Mouse (Mus musculus): ENCODE results near the gene Gapvd1.
A peak's percentile ranks its signal among the peaks of the same experiment; 100 is the strongest.

Gapvd1 gene

GRCm38 (mm10) chr2:34708675-34709074, 46.4 kb downstream of the Gapvd1 start:
- DNase-seq (ENCODE audit: low read depth, low spot score): no peak
- Histone ChIP-seq H3K27me3 (ENCODE audit: control insufficient read depth, insufficient read depth, low read length, poor library complexity, severe bottlenecking) (no peaks in the 10 kb centered on the region), H3K36me3 (ENCODE audit: control insufficient read depth, insufficient read depth, low read length, poor library complexity, severe bottlenecking) (peaks cover 13% of the 10 kb centered on the region)

- H3K36me3 ChIP-seq (ENCODE audit: control insufficient read depth, insufficient read depth, low read length, poor library complexity, severe bottlenecking): peaks cover 5% of the 10 kb centered on the region
- no peaks in the 10 kb centered on the region for H3K27me3 ChIP-seq (ENCODE audit: control insufficient read depth, insufficient read depth, low read length, poor library complexity, severe bottlenecking)
- no peak for DNase-seq (ENCODE audit: low read depth, low spot score)
These were observed 58.4 kb downstream of the Gapvd1 start for GRCm38 (mm10) chr2:34696592-34696991.

DNA sequence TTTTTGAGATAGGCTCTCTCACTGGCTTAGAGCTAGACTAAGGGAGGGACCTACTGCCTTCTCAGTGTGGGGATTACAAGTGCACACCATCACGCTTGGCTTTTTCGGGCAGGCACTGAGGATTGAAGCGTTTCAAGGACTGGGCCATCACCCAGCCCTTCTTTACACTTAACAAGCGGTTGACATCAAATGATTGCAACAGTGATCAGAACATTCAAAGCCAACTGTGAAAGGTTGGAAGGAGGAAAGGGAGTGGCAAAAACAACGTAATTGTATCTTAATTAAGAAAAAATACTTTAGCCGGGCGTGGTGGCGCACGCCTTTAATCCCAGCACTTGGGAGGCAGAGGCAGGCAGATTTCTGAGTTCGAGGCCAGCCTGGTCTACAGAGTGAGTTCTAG, 62.2 kb downstream of the Gapvd1 start:
- DNase-seq (ENCODE audit: low read depth, low spot score): no peak
- Histone ChIP-seq H3K36me3 (ENCODE audit: control insufficient read depth, insufficient read depth, low read length, poor library complexity, severe bottlenecking) (peaks cover 15% of the 10 kb centered on the region), H3K27me3 (ENCODE audit: control insufficient read depth, insufficient read depth, low read length, poor library complexity, severe bottlenecking) (no peaks in the 10 kb centered on the region)

DNA sequence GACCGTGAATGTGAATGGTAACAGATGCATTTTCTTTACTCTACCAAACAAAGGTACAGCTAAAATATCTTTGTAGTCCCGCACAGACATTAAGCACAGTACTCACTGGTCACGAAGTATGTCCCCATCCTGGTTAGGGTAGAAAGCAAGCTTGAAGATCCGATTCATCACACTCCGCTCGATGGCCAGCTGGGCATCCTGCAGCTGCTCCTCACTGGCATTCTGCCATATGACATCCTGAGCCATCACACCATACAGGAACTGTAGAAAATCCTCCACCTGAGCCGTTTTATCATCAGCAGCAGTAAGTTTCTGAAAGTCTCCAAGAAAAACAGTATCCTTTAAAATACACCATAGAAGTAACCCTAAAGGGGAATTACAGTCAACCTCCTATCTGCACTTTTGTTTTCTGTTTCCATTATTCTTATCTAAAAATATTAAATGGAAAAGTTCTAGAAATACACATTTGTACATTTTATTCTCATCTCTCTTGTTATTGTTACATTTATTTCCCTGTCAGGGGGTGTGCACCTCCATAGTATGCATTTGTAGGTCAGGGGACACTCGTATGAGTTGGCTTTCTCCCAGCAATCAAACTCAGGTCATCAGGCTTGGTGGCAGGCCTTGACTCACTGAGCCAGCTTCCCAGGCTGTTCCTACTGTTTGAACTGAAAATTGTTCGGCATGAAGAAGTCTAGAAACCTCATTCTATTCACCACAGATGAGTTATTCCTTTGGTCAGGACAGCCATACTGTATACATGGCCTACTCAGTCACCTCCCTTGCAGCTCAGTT, 70.8 kb downstream of the Gapvd1 start:
- Histone ChIP-seq H3K36me3 (ENCODE audit: control insufficient read depth, insufficient read depth, low read length, poor library complexity, severe bottlenecking) (peaks cover 18% of the 10 kb centered on the region), H3K27me3 (ENCODE audit: control insufficient read depth, insufficient read depth, low read length, poor library complexity, severe bottlenecking) (no peaks in the 10 kb centered on the region)
- no peak for DNase-seq (ENCODE audit: low read depth, low spot score)

DNA sequence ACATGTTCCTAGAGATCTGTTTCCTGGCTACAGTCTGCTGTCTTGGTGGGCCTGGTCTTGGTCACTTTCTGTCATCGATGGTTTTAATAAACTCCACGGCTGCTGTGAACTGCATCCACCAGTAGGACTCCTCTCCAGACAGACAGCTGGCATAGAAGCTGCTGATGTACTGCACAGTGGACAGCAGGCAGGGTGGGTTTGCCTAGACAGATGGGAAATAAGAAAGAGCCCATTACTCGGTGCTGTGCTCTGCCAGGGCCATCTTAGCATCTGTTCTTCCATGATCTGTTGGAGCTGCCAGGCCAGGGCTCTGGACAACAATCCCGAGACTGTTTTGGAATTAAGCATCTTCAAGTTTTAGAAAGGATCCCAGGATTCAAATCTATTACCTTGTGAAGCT, 77.1 kb downstream of the Gapvd1 start:
- H3K27me3 ChIP-seq (ENCODE audit: control insufficient read depth, insufficient read depth, low read length, poor library complexity, severe bottlenecking): no peaks in the 10 kb centered on the region
- DNase-seq (ENCODE audit: low read depth, low spot score): no peak
- peaks cover 13% of the 10 kb centered on the region for H3K36me3 ChIP-seq (ENCODE audit: control insufficient read depth, insufficient read depth, low read length, poor library complexity, severe bottlenecking)

DNA sequence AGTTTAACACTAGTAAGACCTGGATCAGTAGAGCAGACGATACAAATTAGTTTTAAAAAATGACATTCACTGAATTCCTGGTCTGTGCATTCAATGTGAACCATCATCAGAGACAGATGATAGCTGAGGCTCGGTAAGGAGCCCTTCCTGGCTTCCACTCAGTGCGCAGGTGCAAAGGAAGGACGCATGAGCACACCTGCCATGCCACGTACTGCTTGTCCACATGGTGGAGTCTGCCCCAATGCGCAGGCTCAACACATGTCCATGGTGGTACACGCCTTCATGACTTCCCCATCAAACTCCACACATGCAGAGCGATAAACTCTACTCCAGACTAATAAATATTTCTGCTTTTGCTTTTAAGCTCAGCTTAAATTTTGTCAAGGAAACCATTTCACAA, 78.0 kb downstream of the Gapvd1 start:
- DNase-seq (ENCODE audit: low read depth, low spot score): no peak
- H3K36me3 ChIP-seq (ENCODE audit: control insufficient read depth, insufficient read depth, low read length, poor library complexity, severe bottlenecking): peaks cover 10% of the 10 kb centered on the region; the same call in 1 of the 2 replicates
- no peaks in the 10 kb centered on the region for H3K27me3 ChIP-seq (ENCODE audit: control insufficient read depth, insufficient read depth, low read length, poor library complexity, severe bottlenecking)

GRCm38 (mm10) chr2:34673846-34674245, 81.2 kb downstream of the Gapvd1 start:
- Histone ChIP-seq H3K36me3 (ENCODE audit: control insufficient read depth, insufficient read depth, low read length, poor library complexity, severe bottlenecking) (peaks cover 8% of the 10 kb centered on the region; the same call in 1 of the 2 replicates), H3K27me3 (ENCODE audit: control insufficient read depth, insufficient read depth, low read length, poor library complexity, severe bottlenecking) (no peaks in the 10 kb centered on the region)
- DNase-seq (ENCODE audit: low read depth, low spot score): no peak

DNA sequence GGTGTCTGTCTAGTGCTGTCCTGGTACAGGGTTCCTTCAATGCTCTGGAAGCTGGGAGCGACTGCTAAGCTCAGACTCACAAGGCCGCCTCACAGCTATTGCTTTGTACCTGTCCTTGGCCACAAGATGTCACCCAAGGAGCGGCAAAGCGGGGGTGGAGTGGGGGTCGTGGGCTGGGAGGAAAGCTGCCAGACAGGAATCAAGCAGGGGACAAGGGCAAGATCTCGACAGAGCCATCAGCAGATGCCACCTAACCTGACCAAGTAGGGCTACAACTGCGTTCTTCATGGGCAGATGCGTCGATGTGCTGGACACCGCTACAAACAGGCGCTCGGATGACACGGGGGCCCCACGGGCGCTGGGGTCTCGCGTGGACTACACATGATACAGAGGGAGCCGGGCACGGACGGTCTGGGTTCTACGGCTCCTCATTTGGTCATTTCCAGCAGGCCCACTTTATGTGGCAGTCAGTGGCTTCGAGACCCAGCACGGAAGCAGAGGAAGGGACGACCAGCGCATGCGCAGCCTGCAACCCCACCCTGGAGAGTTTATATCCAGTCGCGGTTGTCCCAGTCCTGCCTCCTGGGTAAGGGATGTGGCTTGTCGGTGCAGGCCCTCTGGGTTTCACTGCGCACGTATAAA, 83.5 kb downstream of the Gapvd1 start:
- peak; percentile 56 for DNase-seq (ENCODE audit: low read depth, low spot score)
- no peaks in the 10 kb centered on the region for H3K36me3 ChIP-seq (ENCODE audit: control insufficient read depth, insufficient read depth, low read length, poor library complexity, severe bottlenecking)

DNA sequence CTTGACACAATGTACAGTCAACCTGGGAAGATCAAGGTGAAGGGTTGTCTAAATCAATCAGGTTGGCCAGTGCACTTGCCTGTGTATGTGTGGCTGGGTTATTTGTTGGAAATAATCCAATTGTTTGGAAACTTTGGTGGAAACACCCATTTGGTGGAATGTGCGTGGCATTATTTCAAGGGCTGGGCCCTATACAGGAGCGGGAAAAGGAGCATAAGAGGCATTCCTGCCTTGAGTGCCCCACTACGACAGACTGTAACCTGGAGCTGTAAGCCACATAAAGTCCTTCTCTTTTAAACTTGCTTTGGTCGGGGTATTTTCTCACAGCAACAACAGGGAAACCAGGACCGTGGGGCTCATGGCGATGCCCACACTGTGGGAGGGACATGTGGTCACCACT, 84.6 kb downstream of the Gapvd1 start:
- DNase-seq (ENCODE audit: low read depth, low spot score): no peak
- no peaks in the 10 kb centered on the region for H3K36me3 ChIP-seq (ENCODE audit: control insufficient read depth, insufficient read depth, low read length, poor library complexity, severe bottlenecking)
- H3K27me3 ChIP-seq (ENCODE audit: control insufficient read depth, insufficient read depth, low read length, poor library complexity, severe bottlenecking): no peaks in the 10 kb centered on the region

More for the DNA sequence above, 83.5 kb downstream of the Gapvd1 start:
- H3K27me3 ChIP-seq (ENCODE audit: control insufficient read depth, insufficient read depth, low read length, poor library complexity, severe bottlenecking): no peaks in the 10 kb centered on the region

GRCm38 (mm10) chr2:34669203-34669746, 85.8 kb downstream of the Gapvd1 start:
- no peaks in the 10 kb centered on the region for H3K36me3 ChIP-seq (ENCODE audit: control insufficient read depth, insufficient read depth, low read length, poor library complexity, severe bottlenecking)
- no peaks in the 10 kb centered on the region for H3K27me3 ChIP-seq (ENCODE audit: control insufficient read depth, insufficient read depth, low read length, poor library complexity, severe bottlenecking)
- no peak for DNase-seq (ENCODE audit: low read depth, low spot score)

GRCm38 (mm10) chr2:34668440-34669191, 86.4 kb downstream of the Gapvd1 start:
- H3K27me3 ChIP-seq (ENCODE audit: control insufficient read depth, insufficient read depth, low read length, poor library complexity, severe bottlenecking): no peaks in the 10 kb centered on the region
- no peaks in the 10 kb centered on the region for H3K36me3 ChIP-seq (ENCODE audit: control insufficient read depth, insufficient read depth, low read length, poor library complexity, severe bottlenecking)
- no peak for DNase-seq (ENCODE audit: low read depth, low spot score)

- H3K36me3 ChIP-seq (ENCODE audit: control insufficient read depth, insufficient read depth, low read length, poor library complexity, severe bottlenecking): no peaks in the 10 kb centered on the region
- no peaks in the 10 kb centered on the region for H3K27me3 ChIP-seq (ENCODE audit: control insufficient read depth, insufficient read depth, low read length, poor library complexity, severe bottlenecking)
- DNase-seq (ENCODE audit: low read depth, low spot score): no peak
These were observed 87.2 kb downstream of the Gapvd1 start for GRCm38 (mm10) chr2:34667820-34668219.

DNA sequence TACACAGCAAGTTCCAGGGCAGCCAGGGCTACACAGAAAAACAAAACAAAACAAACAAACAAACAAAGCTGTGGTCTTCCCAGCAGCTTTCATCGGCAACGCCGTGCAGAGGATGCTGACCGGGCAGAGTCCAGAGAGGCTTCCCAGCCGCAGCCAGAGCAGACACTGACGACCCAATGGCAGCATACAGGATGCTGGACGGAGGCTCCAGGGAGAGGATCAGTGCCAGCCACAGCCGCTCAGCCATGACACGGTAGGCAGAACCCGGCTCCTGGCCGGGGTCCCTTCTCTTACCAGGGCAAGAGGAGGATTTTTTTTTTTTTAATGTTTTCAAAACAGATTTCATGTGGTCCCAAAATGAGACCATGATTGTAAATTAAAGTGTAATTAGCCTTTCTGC, 107.6 kb downstream of the Gapvd1 start:
- Histone ChIP-seq H3K36me3 (ENCODE audit: control insufficient read depth, insufficient read depth, low read length, poor library complexity, severe bottlenecking) (no peaks in the 10 kb centered on the region), H3K27me3 (ENCODE audit: control insufficient read depth, insufficient read depth, low read length, poor library complexity, severe bottlenecking) (no peaks in the 10 kb centered on the region)
- DNase-seq (ENCODE audit: low read depth, low spot score): no peak

DNA sequence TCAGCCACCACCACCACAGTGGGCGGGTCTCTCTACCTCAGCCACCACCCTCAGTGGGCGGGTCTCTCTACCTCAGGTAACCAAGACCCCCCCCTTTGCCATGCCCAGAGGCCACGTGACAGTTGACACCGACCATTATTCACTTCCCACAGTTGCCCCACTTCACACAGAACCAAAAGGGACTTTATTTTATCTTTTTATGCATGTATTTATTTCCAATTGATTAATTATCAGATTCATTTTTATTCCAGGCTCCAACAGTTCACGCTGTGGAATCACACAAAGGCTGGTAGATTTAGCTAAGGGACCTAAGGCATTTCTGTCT, 108.5 kb downstream of the Gapvd1 start:
- no peaks in the 10 kb centered on the region for H3K36me3 ChIP-seq (ENCODE audit: control insufficient read depth, insufficient read depth, low read length, poor library complexity, severe bottlenecking)
- DNase-seq (ENCODE audit: low read depth, low spot score): no peak
- no peaks in the 10 kb centered on the region for H3K27me3 ChIP-seq (ENCODE audit: control insufficient read depth, insufficient read depth, low read length, poor library complexity, severe bottlenecking)

Measured in splenic B cell, adult 2 months (primary cell).